Mouse (Mus musculus) liver, adult 2 months (tissue): ENCODE results near the gene Ctsd. TPM values are rescaled to one million over a fixed set of nuclear protein-coding genes. Genes with fewer than 3 reads are reported as not detected.

Experiments
- DNase-seq: peaks from one replicate; pipeline ENCODE4 v3.0.0-alpha.2; 2011; ENCODE audit warnings: low read depth, low spot score; ENCODE audit errors: extremely low read depth
- H3K27ac ChIP-seq: fragments of 200-500 bp; replicated peaks from 2 replicates; pipeline ENCODE4 v1.5.1; 2012; ENCODE audit warnings: low read depth, mild to moderate bottlenecking, control low read depth, inconsistent platforms, low read length; ENCODE audit not compliant: insufficient read depth
- H3K27me3 ChIP-seq: fragments of 200-500 bp; 2 replicates; pipeline ENCODE4 v1.6.1; 2012; ENCODE audit warnings: mild to moderate bottlenecking, moderate library complexity, low read length, inconsistent platforms; ENCODE audit not compliant: control insufficient read depth, insufficient read depth
- H3K36me3 ChIP-seq: fragments of 200-500 bp; 2 replicates; pipeline ENCODE4 v1.6.1; 2012; ENCODE audit warnings: low read length, inconsistent platforms; ENCODE audit not compliant: control insufficient read depth, insufficient read depth
- H3K4me1 ChIP-seq: fragments of 200-500 bp; 2 replicates; pipeline ENCODE4 v1.6.1; 2011; ENCODE audit warnings: low read length; ENCODE audit not compliant: control insufficient read depth, insufficient read depth
- H3K4me3 ChIP-seq: fragments of 200-500 bp; 2 replicates; pipeline ENCODE4 v1.5.1; 2011; ENCODE audit warnings: low read depth, mild to moderate bottlenecking, control low read depth, low read length, moderate library complexity; ENCODE audit not compliant: insufficient read depth
- H3K79me2 ChIP-seq: fragments of 200-500 bp; 2 replicates; pipeline ENCODE4 v1.6.1; 2012; ENCODE audit warnings: inconsistent platforms, mild to moderate bottlenecking, low read length, moderate library complexity; ENCODE audit not compliant: control insufficient read depth, insufficient read depth
- H3K9ac ChIP-seq: fragments of 200-500 bp; 2 replicates; pipeline ENCODE4 v1.6.1; 2012; ENCODE audit warnings: low read depth, mild to moderate bottlenecking, control low read depth, inconsistent platforms, low read length
- CTCF ChIP-seq: fragments of 200-500 bp; IDR thresholded peaks from 2 replicates; pipeline ENCODE4 v1.5.1; 2011; ENCODE audit warnings: low read depth, low read length, control low read depth
- POLR2A ChIP-seq: fragments of 200-500 bp; IDR thresholded peaks from 2 replicates; pipeline ENCODE4 v1.6.1; 2011; ENCODE audit warnings: low read length, control low read depth; ENCODE audit not compliant: insufficient read depth; ENCODE audit errors: extremely low read depth
- WGBS: fragments of 180-500 bp; shearing (Covaris S2); methylation state at CpG from one replicate; pipeline ENCODE4 v1.1.7; 2018; 5-methylcytosine and 5-hydroxymethylcytosine counted together
- polyA plus RNA-seq: library from polyadenylated mRNA; depleted of rRNA; stranded (reverse); fragments of >200 nt; gene quantifications from 2 replicates; pipeline ENCODE4 v1.2.3, GENCODE M21; 2012; rRNA removed
- total RNA-seq: library from RNA; depleted of rRNA; stranded (reverse); fragments of >200 nt; gene quantifications from 2 replicates; pipeline ENCODE4 v1.2.3, GENCODE M21; 2014; rRNA removed

Gene Ctsd
- total and polyA plus RNA-seq, 2 experiments, result 215 to 444 TPM

GRCm38 (mm10) chr7:142328507-142328906, 59.3 kb downstream of the Ctsd start:
- no peaks in the 10 kb centered on the region for H3K27me3 ChIP-seq
- TF ChIP-seq CTCF (no peak), POLR2A (no peak)
- no peaks in the 10 kb centered on the region for H3K79me2 ChIP-seq
- no peak overlapping the region for H3K4me3 ChIP-seq
- no peaks in the 10 kb centered on the region for H3K36me3 ChIP-seq
- H3K4me1 ChIP-seq, result no peaks in the 10 kb centered on the region
- H3K27ac ChIP-seq, result no peak overlapping the region
- no peak overlapping the region for H3K9ac ChIP-seq
- DNase-seq, result no peak
- WGBS, result 70% methylated on average over 3 of the region's 3 CpGs

GRCm38 (mm10) chr7:142326714-142327445, 61.0 kb downstream of the Ctsd start:
- Histone ChIP-seq H3K4me1 (no peaks in the 10 kb centered on the region), H3K79me2 (no peaks in the 10 kb centered on the region), H3K36me3 (no peaks in the 10 kb centered on the region), H3K27me3 (no peaks in the 10 kb centered on the region), H3K27ac (no peak overlapping the region), H3K9ac (no peak overlapping the region), H3K4me3 (no peak overlapping the region)
- 59% methylated on average over 9 of the region's 9 CpGs for WGBS
- DNase-seq, result no peak
- TF ChIP-seq POLR2A (no peak), CTCF (no peak)

Other genes with a start within 250 kb of the Ctsd start
- gene Gm45337, start 243.4 kb downstream of the Ctsd start, total RNA-seq, result not detected in 2 replicates
- not detected in 2 replicates for gene Gm45337, start 243.4 kb downstream of the Ctsd start, polyA plus RNA-seq
- not detected in 2 replicates for gene Gm29735, start 230.9 kb downstream of the Ctsd start, total RNA-seq
- not detected in 2 replicates for gene Gm29735, start 230.9 kb downstream of the Ctsd start, polyA plus RNA-seq
- gene Gm4553, start 222.3 kb downstream of the Ctsd start, total RNA-seq, result not detected in 2 replicates
- not detected in 2 replicates for gene Gm4553, start 222.3 kb downstream of the Ctsd start, polyA plus RNA-seq
- not detected in 2 replicates for gene Krtap5-2, start 212.0 kb downstream of the Ctsd start, total RNA-seq
- gene Krtap5-2, start 212.0 kb downstream of the Ctsd start, polyA plus RNA-seq, result not detected in 2 replicates
- not detected in 2 replicates for gene Gm10153, start 197.6 kb downstream of the Ctsd start, total RNA-seq
- not detected in 2 replicates for gene Gm10153, start 197.6 kb downstream of the Ctsd start, polyA plus RNA-seq
- gene Krtap5-3, start 186.7 kb downstream of the Ctsd start, total RNA-seq, result not detected in 2 replicates
- gene Krtap5-3, start 186.7 kb downstream of the Ctsd start, polyA plus RNA-seq, result not detected in 2 replicates
- not detected in 2 replicates for gene Gm7579, start 176.2 kb downstream of the Ctsd start, total RNA-seq
- not detected in 2 replicates for gene Gm7579, start 176.2 kb downstream of the Ctsd start, polyA plus RNA-seq
- not detected in 2 replicates for gene Krtap5-5, start 158.1 kb downstream of the Ctsd start, total RNA-seq
- gene Krtap5-5, start 158.1 kb downstream of the Ctsd start, polyA plus RNA-seq, result not detected in 2 replicates
- gene Gm40460, start 147.0 kb downstream of the Ctsd start, total RNA-seq, result not detected in 2 replicates
- gene Gm40460, start 147.0 kb downstream of the Ctsd start, polyA plus RNA-seq, result not detected in 2 replicates
- gene Gm2431, start 129.7 kb downstream of the Ctsd start, total RNA-seq, result not detected in 2 replicates
- gene Gm2431, start 129.7 kb downstream of the Ctsd start, polyA plus RNA-seq, result not detected in 2 replicates
- not detected in 2 replicates for gene Gm4559, start 113.7 kb downstream of the Ctsd start, total RNA-seq
- not detected in 2 replicates for gene Gm4559, start 113.7 kb downstream of the Ctsd start, polyA plus RNA-seq
- not detected in 2 replicates for gene Krtap5-1, start 90.9 kb downstream of the Ctsd start, total RNA-seq
- not detected in 2 replicates for gene Krtap5-1, start 90.9 kb downstream of the Ctsd start, polyA plus RNA-seq
- not detected in 2 replicates for gene Krtap5-4, start 84.5 kb downstream of the Ctsd start, total RNA-seq
- gene Krtap5-4, start 84.5 kb downstream of the Ctsd start, polyA plus RNA-seq, result not detected in 2 replicates
- 0.54 and 0.65 TPM in 2 replicates for gene Ifitm10, start 14.3 kb downstream of the Ctsd start, total RNA-seq
- 0.71 and 1.00 TPM in 2 replicates for gene Ifitm10, start 14.3 kb downstream of the Ctsd start, polyA plus RNA-seq
- 126 and 130 TPM in 2 replicates for gene Gm49369, start 5.4 kb downstream of the Ctsd start, total RNA-seq
- gene Gm49369, start 5.4 kb downstream of the Ctsd start, polyA plus RNA-seq, result 0.38 TPM in 1 of 2 replicates, not detected in the other
- gene Syt8, start 46.8 kb upstream of the Ctsd start, total RNA-seq, result not detected in 2 replicates
- gene Syt8, start 46.8 kb upstream of the Ctsd start, polyA plus RNA-seq, result not detected in 2 replicates
- 10.1 TPM in 1 of 2 replicates, not detected in the other for gene Tnni2, start 53.8 kb upstream of the Ctsd start, total RNA-seq
- not detected in 2 replicates for gene Tnni2, start 53.8 kb upstream of the Ctsd start, polyA plus RNA-seq
- gene Lsp1, start 72.8 kb upstream of the Ctsd start, total RNA-seq, result 1.4 and 1.8 TPM in 2 replicates
- gene Lsp1, start 72.8 kb upstream of the Ctsd start, polyA plus RNA-seq, result 3.1 and 6.0 TPM in 2 replicates
- 6.4 TPM in 1 of 2 replicates, not detected in the other for gene Tnnt3, start 110.8 kb upstream of the Ctsd start, total RNA-seq
- gene Tnnt3, start 110.8 kb upstream of the Ctsd start, polyA plus RNA-seq, result not detected in 2 replicates
- gene Mrpl23, start 144.6 kb upstream of the Ctsd start, total RNA-seq, result 45.0 and 54.8 TPM in 2 replicates
- gene Mrpl23, start 144.6 kb upstream of the Ctsd start, polyA plus RNA-seq, result 7.6 and 9.0 TPM in 2 replicates